Mouse (Mus musculus) spleen, postnatal 14 days (tissue): Measurements from ENCODE around the gene Cnot6.

ENCODE experiments used
- DNase-seq, 2 experiments: peaks; one replicate each; pipeline ENCODE4 v3.0.0; 2021 to 2022; ENCODE audit warnings: low spot score in 2 of 2

Cnot6 gene

DNA sequence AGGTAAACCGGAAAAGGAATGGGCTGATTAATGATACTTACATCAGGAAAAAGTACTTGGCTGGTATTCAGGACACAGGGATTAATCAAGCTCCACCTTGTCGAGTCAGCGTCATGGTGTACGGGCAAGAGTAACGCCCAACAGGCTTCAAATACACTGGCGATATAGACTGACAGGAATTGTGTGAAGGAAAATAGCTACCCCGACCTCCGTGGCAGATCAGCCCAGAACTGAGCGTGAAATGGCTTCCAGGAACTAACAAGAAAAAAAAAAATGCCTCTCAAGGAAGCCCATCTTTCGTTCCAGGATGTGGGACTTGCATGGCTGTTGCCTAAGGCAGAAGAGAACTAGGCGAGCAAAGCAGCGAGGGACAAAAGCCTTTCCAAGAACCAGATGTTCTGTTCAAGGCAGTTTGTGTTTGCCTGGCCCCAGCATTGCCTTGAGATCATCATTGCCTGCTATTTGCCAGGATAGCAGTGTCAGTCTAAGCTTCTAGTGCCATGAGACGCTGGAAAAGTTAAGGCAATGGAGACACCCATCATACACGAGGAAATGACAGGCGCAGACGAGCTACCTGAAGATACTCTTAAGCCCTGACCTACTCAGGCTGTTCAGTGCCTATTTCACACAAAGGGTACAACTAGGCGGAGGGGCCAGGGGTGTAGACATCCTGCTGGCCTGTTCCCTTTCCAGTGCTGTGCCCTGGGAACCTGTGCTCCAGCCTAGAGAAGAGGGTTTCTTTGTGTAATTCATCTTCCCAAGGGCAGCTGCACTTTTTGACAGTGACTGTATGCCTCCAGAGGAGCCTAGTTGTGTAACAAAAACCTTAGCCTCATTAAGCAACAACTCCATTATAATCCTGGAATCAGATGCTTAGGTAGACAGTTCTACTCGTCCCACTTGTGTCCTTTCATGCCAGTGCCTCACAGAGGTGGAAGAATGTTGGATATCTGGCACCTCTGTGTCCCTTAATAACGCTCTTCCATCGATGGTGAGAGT lies 1.1 kb upstream of the Cnot6 start:
- DNase-seq, result no peak

DNA sequence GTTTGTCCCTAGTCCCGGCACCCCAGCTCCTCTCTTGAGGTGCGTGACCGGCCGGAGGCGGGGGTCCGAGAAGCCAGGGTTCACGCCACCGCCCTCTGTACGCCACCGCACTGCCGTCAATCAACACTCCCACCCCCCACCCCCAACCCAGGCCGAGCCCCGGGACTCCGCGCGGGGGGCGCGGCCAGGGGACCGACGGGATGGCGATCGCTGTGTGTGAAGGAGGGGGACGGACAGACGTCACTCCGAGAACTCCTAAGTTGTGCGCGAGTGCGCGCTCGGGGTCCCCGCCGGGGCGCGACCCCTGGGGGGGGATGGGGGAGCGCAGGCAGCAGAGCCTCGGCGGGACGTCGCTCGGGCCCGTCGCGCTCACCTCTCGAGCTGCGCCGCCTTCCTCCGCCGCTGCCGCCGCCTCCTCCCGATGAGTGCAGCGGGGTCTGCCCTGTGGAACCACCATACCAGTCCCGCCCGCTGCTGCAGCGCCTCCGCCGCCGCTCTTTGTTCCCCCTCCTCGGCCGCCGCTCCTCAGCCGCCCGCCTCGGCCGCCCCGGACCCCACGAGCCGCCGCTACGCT lies 455 bp downstream of the Cnot6 start:
- DNase-seq, result peak; percentile 25 to 39

GRCm38 (mm10) chr11:49710664-49711063 lies 1.9 kb downstream of the Cnot6 start:
- no peak for DNase-seq

DNA sequence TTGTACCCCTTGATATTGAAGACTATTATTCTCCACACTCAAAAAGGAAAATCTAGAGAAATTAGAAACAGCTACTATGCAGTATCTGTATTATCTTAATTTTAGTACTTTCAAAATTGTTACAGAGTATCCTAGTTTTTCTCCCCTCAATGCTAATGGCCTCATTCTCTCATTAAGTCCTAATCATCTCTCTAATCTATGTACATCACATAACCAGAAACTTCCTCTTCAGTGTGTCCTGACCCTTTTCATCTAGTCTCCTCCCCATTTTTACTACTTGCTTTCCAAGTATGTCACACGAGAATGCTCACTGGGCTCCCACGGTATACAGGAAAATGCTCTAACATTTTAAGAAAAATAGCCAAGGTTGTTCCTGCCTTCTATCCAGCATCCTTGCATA lies 4.7 kb downstream of the Cnot6 start:
- no peak for DNase-seq

GRCm38 (mm10) chr11:49704804-49705203 lies 7.7 kb downstream of the Cnot6 start:
- no peak for DNase-seq

- DNase-seq, result no peak
These were observed 10.5 kb downstream of the Cnot6 start for GRCm38 (mm10) chr11:49702014-49702413.

- DNase-seq, result no peak
These were observed 13.4 kb downstream of the Cnot6 start for GRCm38 (mm10) chr11:49699079-49699478.

DNA sequence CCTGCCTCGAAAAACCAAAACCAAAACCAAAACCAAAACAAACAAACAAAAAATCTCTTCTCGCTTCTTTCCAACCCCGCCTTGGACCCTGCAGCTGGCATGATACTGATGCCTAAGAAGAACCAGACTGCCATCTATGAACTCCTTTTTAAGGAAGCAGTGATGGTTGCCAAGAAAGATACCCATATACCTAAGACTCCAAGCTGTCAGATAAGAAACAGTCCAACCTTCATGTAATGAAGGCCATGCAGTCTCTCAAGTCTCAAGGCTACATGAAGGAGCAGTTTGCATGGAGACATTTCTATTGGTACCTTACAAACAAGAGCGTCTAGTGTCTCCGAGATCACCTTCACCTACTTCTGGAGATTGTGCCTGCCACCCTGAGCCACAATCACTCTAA lies 14.7 kb downstream of the Cnot6 start:
- DNase-seq, result no peak

- DNase-seq, result no peak
These were observed 16.1 kb downstream of the Cnot6 start for GRCm38 (mm10) chr11:49696472-49696871.

- DNase-seq, result no peak
These were observed 16.8 kb downstream of the Cnot6 start for GRCm38 (mm10) chr11:49695695-49696094.

- DNase-seq, result no peak
These were observed 17.5 kb downstream of the Cnot6 start for GRCm38 (mm10) chr11:49695013-49695412.

GRCm38 (mm10) chr11:49684237-49684973 lies 28.1 kb downstream of the Cnot6 start:
- no peak for DNase-seq

- DNase-seq, result no peak
These were observed 39.1 kb downstream of the Cnot6 start for GRCm38 (mm10) chr11:49673433-49673832.

DNA sequence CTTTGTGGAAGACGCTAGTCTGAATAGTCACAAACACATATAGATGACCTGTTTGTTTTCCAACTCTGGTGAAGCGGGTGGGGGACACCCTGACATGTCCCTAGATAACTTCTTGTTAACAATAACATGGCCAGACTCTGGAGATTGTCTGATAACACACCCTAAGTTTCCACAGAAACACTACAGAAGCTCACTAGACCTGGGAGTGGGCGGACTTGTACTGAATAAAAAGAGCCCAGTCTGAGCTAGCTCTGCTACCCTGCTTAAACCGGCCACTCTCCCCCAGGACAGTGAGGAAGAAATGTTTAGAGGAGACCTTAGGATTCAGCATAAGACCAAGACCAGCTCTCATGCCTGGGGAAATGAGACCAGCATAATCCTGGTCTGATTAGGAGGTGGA lies 47.1 kb downstream of the Cnot6 start:
- DNase-seq, result no peak

- no peak for DNase-seq
These were observed 48.0 kb downstream of the Cnot6 start for GRCm38 (mm10) chr11:49664262-49665140.

- DNase-seq, result no peak
These were observed 49.2 kb downstream of the Cnot6 start, which contains the start of gene Scgb3a1 for GRCm38 (mm10) chr11:49663310-49663709. Scgb3a1 (plus strand) TSS chr11:49663610.

- no peak for DNase-seq
These were observed 50.2 kb downstream of the Cnot6 start for GRCm38 (mm10) chr11:49662292-49662780.

- no peak for DNase-seq
These were observed 53.1 kb downstream of the Cnot6 start for GRCm38 (mm10) chr11:49659470-49659799.

GRCm38 (mm10) chr11:49658791-49659469 lies 53.6 kb downstream of the Cnot6 start:
- no peak for DNase-seq

DNA sequence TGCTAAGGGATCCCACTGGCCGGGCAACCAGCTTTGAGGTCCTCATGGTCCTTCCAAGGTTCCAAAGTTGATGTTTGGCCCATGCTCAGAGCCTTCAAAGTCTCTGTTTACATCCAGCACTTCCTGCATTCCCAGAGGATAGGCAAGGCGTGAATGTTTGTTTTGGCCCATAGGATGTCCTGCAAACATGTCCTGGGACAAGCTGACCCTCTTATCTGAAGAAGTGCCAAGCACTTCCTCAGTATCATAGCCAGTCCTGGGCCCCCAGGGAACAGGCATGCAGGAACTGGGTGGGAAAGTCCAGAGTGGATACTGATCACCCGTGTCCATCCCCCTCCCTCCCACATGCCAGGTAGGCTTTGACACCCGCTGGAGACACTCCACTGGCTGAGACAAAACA lies 54.5 kb downstream of the Cnot6 start:
- DNase-seq, result no peak

- no peak for DNase-seq
These were observed 57.0 kb downstream of the Cnot6 start for GRCm38 (mm10) chr11:49655501-49655900.
